Mouse (Mus musculus) cerebellum, postnatal 25 days (tissue): ENCODE data around the gene Gm37596.
"Not testable (repeated sequence)": the region's sequence is repeated elsewhere in the genome, so short reads cannot be mapped to it uniquely, and the experiment has no call there.

Experiments used
- DNase-seq, 2 experiments: peaks; one replicate each; pipeline ENCODE4 v3.0.0; 2021; ENCODE audit warnings: mixed read lengths in 2 of 2

The Gm37596 gene

DNA sequence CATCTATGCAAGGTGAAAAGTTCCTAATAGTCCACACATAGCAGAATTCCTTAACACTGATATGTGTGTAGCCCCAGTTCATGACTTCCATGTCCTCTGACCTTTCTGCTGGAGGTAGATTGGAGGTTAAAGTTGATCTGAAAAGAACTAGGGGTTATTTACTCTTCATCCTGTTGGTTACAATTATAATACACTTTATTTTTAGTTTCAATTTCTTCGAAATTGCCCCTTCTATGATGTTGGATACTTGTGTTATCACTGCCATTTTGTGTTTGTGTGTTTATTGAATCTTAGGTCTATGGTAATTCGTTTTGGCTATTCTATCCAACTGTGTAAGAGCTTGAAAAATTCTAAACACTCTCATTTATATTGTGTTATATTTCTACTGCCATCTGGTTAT is at the start of gene Gm37596:
TSS of gene Gm37596 (minus strand) at position 101 of the 400 bp plus-strand sequence.
- DNase-seq, result not testable (repeated sequence)

DNA sequence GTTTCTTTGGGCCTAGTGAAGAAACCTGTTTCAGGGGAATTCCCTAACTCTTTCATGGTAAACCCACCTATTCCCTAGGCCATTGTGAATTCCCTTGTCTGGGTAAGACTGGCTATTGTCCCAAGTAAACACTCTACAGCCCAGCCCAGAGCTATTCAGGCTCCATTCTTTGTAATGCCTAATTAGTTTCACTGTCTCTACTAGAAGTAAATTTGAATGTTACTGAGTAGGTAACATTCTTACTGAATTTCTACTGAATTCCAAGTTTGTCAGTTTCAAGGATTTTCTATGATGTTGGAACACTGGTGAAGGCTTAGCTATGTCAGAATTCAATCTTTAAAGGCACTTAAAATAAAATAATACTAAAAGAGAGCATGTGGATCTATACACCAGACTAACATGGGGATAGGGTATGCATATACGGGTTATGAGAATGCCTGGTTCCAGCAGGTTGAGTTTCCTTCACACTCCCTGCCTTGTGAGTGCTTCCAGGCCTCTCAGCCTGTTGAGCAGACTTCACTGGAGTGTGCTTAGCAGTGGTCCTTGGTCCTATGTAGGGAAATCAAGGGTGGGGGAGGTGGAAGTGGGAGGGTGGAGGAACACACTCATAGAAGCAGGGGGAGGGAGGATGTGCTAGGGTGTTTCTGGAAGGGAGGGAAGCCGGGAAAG is 16.2 kb upstream of the Gm37596 start:
- not testable (repeated sequence) for DNase-seq

DNA sequence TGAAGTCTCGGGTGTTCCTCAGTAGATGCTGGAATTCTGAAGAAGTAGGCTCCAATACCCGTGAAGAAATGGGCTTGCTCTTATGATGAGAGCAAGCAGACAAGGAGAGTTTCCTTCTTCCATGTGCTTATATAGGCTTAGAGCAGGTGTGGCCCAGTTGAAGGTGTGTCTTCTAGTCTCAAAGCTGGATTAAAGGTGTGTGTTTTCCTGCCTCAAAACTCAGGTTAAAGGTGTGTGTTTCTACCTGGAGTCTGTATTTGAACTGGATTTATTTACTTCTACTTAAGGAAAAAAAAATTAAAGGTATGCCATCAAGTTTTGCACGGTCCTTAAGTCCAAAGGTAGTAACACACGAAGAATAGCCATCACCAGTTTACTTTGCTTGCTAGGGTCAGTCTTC is 16.7 kb downstream of the Gm37596 start, which contains the start of gene Tdpoz1:
TSS of gene Tdpoz1 (minus strand) at position 101 of the 400 bp plus-strand sequence.
- not testable (repeated sequence) for DNase-seq

DNA sequence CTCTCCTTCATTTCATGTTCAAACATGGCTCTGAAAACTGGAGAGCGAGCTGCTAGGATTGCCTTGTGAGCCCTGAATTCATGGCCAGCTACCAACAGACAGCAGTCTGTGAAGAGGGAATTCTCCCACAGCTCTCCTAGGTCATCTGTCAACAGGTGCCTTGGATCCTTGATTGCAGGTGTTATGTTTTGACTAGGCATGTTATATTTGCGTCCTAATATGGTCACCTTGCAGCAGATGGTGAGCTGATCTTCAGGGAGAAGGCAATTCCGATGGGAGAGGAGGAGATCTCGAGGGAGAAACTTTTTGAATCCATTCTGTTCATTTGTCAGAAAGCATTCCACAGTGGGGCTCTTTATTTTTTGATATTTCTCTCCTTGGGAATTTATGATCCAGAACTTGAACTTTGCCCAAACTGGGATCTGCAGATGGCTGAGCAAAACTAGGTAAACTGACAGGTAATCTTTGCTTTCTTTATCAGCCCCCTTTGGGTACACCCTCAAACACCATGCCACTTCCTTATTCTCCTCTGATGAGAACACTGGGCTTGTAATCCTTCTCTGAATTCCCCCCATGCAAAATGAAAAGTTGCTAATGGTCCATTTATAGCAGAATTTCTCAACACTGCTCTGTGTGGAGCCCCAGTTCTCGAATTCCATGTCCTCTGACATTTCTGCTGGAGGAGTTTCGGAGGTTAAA is 21.9 kb downstream of the Gm37596 start:
- DNase-seq, result not testable (repeated sequence)

DNA sequence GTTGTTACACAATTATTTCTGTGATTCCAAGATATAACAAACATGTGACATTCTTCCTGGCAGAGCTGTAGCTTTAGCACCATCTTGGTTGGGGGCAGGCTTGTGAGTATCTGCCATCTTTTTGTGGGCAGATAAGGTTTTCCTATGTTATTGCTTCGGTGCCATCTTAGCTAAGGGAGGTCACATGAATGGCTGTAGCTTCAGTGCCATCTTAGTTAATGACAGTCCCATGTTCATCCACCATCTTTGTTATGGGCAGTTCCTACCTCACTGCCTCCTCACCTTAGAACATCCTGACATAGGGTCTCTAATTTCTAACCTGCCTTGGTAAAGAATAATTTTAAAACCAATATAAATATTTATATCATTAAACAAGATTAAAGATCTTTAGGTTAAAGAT is 38.6 kb downstream of the Gm37596 start:
- DNase-seq, result no peak

DNA sequence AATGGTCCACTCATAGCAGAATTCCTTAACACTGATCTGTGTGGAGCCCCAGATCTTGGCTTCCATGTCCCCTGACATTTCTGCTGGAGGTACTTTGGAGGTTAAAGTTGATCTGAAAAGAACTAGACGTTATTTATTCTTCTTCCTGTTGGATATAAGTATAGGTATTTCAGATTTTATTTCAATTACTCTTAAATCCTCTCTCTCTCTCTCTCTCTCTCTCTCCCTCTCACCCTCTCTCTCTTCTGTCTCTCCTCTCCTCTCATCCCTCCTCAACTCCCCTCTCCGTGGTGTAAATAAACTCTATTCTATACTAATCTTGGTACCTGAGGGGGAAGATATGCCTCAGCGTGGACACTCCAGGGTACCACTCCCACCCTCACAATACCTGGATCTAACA is 40.3 kb downstream of the Gm37596 start, which contains the start of gene Tdpoz2:
TSS of gene Tdpoz2 (minus strand) at position 101 of the 400 bp plus-strand sequence.
- DNase-seq, result no peak
